Mouse (Mus musculus) ovary, postnatal 14 days (tissue): Measurements from ENCODE around the gene Tmem131.
"Not testable (repeated sequence)": the region's sequence is repeated elsewhere in the genome, so short reads cannot be mapped to it uniquely, and the experiment has no call there.

Experiments used
- DNase-seq: peaks from one replicate; pipeline ENCODE4 v3.0.0; 2022; ENCODE audit warnings: low spot score

The Tmem131 gene

DNA sequence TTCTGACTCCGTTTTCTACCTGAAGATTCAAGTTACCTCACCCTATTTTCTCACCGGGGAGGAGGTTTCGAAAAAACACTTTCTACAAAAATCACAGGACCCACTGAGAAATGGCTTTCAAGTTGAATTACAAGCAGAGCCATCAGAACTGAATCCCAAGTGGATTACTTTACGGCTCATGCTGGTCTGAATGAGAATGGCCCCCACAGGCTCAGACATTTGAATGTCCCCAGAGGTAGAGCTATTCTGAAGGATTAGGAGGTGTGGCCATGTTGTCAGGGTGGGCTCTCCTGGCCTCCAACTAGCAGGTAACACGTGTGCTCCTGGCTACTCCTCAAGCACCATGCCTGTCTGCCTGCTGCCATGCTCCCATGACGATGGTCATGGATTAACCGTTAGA lies 109.4 kb downstream of the Tmem131 start:
- no peak for DNase-seq

DNA sequence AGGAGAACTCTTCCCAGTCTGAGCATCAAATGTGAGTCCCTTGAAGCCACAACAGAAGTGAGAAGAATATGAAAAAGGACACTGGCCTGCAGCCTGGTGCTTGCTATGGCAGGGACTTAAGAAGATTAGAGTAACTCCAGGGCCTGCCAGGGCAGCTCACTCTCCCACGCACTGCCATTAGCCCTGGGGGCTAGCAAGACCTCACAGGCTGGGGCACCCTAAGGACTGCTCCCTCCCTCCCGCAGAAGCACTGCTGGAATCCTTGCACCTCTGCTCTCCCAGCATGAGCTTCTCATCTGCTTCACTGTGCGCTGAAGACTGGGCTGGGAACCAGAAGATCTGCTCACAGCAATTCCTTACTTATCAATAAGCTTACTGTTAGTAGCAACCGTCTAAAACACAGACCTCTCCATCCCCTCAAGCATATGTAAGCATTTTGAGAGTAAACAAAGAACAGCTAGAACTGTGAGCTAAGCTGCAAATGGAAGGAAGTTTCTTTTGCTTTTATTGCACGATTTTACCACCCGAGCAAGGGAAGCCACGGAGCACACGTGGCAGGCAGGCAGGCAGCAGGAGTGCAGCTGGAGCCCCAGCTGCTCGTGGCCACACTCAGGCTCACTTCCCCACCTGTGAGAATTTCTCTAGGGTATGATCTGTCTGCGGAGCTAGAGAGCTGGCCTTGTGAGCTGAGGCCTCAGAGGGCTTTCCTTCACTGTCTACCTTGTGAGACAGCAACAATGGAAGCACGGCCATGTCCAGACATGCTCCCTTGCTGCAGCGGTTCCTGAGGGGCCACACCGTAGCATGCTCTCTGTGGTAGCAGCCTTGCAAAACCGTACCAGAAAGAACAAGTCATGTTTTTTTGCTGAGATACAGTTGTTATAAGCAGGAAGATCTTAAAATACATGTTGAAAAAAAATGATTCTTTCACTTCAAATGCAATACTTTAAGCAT lies 112.3 kb downstream of the Tmem131 start:
- no peak for DNase-seq

DNA sequence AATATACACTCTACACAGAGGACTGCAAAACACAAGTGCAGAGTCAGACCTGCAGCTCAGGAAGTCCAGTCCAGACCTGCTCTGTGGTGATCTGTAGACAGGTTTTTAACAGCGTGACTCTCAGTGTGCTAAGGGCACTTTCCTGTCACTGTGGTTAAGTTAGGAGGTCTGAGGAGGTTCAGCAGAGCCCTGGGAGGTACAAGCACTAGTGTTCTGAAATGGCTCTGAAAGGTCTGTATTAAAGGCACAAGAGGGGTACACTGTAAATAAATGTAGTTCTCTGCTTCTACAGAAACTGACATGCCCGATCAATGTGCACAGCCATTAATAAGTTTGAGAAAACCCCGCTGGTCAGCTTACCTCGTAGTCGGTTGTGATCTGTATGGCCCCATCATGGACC lies 119.1 kb downstream of the Tmem131 start:
- no peak for DNase-seq

DNA sequence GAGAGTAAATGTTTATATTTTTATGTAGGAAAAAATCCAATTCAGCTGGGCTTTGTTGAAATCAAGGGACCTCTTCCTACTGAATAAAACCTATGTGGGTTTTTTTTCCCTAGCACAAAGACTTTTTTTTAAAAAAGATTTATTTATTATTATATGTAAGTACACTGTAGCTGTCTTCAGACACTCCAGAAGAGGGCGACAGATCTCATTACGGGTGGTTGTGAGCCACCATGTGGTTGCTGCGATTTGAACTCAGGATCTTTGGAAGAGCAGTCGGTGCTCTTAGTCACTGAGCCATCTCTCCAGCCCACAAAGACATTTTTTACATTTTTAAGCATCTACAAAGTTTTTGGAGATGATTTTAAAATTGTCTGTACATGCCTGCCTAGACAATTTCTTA lies 121.5 kb downstream of the Tmem131 start:
- DNase-seq, result not testable (repeated sequence)

DNA sequence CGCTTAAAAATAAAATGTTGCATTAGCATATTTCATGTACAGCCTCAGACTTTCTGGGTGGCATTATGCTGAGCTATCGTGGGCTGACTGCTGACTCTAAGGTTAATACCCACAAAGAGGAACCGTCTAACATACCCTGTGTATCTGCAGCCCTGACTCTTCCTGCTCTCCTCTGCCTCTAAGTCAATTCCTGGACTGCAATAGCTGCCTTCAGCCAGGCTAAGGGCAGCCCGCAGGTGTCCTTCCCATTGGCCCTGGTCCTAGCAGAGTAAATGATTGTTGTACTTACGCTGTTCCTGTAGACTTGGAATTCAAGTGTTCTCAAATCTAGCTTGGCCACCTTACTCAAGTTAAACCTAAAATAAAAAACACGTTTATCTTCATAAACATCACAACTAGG lies 128.3 kb downstream of the Tmem131 start:
- DNase-seq, result no peak

DNA sequence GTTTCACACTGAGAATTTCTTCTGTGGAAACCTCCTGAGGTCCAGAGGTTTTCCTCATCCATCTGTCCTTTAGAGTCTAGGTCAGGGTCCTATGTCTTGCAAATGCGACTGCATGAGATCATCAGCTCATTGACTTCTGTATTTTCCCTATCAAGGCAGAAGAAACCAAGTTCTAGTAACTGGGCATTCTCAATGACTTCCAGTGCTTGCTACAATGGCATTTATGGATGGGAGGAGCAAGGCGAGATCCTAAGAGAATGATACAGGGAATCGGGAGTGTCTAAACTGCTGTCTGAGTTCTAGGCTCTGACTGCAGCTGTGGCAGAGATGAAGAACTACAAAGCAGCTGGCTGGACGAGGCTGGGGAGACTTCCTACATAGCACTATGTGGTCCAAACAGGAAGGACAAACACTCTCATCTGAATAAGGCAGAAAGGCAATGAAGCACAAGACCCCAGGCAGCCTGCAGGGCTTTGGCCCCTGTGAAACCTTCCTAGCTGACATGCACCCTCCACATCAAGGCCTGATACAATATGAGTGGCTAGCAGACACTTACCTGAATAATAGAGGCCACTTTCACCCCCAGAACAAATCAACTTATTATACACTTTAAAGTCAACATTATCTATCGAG lies 129.1 kb downstream of the Tmem131 start:
- no peak for DNase-seq

DNA sequence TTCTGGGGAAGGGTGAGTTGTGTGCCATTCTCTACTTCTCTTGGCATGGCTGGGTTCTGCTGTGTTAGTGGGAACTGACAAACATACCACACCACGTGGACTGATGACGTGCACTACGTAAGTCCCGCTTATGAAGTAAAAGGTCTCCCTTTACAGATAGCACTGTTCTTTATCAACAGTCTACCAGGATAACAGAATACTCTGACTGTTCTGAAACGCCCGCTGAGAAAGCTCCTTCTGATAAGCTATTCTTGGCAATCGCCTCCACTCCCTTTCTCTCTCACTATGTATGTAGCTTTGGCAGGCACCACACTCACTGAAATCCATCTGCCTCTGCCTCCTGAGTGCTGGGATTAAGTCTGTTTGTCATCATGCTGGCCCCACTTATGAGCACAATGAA lies 130.1 kb downstream of the Tmem131 start:
- no peak for DNase-seq

DNA sequence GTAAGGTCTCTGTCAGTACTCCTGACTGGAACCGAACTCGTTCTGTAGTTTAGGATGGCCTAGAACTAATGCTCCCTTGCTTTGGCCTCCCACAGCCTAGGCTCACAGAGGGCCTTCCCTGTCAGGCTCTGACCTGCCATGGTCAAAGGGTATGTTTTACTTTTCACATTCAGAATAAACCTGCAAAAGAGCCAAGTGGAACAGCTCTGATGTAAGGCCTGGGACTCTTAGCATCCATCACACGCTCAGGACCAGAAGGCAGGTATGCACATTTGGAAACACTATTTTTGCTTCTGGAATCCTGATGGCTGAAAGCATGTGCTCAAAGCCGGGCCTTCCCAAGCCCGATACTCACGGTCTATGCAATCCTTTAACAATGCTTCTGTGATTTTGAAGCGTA lies 131.7 kb downstream of the Tmem131 start:
- DNase-seq, result no peak

DNA sequence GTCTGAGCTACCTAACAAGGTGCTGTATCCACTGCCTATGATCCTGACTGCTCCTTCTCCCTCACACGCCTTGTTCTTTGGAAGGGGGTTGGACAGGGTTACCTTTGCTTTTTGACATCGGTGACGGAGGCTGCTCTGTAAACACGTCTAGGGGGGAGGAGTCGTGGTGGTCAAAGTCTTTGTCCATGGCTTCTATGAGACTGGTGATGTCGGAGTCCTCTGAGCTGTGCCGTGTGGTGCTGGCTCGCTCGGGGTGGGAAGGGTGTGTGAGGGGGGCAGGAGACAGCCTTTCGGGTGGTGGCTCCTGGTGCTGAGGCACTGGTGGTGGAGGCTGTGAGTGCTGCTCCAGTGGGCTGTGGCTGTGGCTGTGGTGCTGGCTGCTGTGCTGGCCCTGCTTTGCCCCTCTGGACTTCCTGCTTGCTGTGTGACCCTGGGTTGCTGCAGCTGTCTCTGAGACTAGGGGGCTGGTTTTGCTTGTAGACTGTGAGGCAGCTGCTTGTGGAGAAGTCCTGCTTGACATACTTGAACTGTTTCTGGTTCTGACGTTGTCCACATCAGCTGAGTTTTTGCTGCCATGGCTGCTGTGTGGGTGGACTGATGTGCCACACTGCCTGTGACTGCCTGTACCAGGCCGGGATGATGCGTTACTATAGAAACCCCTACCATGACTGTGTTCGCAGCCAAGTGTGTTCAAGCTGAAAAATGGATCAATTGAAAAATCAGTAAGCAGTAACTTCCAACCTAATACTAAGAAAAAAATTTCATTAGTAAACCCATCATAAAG lies 135.5 kb downstream of the Tmem131 start:
- no peak for DNase-seq

DNA sequence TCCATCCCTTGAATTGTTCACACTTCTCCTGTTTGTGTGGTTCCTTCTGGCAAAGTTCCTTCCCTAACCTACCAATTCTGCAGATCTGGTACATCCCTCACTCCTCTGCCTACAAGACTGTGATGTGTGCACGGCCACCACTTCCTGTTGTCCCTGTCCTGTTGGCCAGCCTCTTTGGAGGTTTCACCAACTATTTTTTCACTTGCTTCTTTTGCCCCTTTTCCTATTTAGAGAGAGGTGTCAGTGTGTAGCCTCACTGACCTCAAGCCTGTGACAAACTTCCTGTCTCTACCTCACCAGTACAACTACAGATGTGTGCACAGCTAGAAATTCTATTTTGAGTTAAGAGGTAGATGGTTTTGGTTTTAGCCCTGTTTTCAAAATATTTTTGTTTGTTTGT lies 136.4 kb downstream of the Tmem131 start:
- DNase-seq, result no peak

DNA sequence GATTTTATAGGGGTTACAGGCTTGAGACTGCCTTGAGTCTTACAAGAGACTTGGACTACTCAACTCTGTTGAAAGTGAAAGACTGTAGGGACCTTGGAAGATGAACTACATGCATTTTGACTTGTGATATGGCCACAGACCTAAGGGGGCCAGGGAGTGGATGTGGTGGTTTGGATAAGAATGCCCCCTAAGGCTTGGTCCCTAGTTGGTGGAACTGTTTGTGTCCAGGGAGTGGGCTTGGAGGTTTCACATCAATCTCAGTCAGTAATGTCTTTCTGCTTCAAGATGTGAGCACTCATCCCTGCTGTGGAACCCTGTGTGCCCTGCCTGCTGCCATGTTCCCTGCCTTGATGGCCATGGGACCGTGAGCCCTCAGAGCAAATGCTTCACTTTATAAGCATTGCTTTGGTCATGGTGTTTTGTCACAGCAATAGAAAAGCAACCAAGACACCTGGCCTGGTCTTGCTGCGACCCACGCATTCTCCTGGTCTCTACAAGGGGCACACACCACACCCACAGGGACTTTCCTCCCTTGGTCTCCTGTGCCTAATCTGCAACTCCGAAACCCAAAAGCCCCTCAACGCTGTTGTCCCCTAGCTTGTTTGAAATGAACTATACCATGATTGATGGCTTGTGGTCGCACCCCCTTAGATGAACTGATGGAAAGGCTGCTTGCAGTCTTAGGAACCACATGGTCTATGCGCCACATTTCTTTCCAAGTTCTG lies 137.1 kb downstream of the Tmem131 start:
- DNase-seq, result no peak

DNA sequence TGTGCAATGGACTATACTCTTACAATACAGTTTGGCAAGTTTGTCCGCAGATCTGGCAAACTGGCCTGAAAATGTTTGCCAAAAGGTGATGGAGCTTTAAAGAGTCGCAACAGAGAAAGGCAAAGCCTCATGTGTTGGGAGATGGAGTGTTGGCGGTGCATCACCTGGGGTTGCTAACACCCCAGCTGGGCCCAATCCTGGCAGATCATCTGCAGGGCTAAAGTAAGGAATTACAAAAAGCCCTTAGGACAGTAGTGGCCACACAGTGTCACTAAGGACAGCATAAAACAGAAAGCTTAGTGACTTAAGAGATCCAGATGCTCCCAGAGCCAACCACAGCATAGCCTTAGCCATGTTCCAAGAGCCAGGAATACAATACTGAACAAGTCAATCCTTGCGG lies 138.6 kb downstream of the Tmem131 start:
- no peak for DNase-seq

DNA sequence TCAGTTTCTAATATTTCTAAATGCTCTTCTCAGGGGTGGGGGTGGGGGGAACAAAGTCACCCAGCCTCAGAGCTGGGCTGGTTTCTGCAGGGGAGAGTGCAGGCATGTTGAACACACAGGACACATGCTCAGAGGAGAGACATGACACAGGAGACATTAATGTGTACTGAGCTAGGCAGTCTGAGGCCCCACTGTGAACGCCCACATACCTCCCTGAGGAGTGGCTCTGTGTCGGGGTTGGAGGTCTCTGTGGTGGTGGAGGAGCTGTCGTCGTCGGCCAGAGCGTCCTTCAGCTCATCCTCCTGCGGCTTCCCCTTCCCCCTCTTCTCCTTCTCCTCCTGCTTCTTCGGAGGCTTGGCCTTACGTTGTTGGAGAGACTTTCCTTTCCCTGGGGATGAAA lies 139.2 kb downstream of the Tmem131 start:
- DNase-seq, result no peak

DNA sequence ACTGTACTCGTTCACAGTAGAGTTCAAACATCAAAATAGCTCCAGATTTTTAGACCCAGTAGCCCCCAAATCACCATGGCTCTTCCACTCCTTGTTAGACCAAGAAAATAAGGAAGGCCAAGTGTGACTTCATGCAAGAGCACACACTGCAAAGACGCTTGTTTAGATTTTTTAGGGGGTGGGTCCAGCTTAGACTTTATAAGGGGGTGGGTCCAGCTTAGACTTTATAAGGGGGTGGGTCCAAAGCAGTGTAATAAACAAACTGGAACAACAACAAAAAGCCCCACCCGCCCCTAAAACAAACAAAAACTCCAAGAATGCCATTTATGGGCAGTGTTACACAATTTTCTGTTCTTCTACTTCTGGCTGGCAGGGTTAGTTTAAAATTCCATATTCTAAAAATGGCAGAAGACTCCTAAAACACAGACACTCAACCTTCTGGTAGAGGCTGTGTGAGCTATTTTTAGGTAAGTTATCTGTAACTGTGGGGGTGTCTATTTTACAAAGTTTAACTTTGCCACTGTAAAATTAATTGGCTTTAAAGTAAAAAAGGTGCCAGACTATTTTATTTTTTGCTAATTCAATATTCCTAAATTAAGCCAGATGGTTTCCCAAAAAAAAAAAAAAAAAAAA lies 143.0 kb downstream of the Tmem131 start:
- no peak for DNase-seq

DNA sequence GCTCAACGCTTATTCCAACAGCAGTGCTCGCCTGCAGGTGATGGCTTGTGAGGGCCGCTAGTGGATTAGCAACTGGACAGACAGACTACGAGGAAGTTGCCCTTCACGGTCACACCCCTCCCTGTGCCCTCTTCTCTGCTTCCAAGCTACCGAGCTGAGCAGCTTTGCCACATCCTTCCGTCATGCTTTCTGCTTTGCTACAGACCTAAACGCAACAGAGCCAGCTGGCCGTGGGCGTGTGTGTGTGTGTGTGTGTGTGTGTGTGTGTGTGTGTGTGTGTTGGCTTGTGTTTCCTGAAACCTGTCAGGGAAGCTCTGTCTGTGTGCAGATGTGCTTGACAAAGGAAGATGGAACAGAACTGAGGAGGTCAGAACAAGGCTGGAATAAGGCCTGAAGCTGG lies 146.0 kb downstream of the Tmem131 start:
- DNase-seq, result no peak

DNA sequence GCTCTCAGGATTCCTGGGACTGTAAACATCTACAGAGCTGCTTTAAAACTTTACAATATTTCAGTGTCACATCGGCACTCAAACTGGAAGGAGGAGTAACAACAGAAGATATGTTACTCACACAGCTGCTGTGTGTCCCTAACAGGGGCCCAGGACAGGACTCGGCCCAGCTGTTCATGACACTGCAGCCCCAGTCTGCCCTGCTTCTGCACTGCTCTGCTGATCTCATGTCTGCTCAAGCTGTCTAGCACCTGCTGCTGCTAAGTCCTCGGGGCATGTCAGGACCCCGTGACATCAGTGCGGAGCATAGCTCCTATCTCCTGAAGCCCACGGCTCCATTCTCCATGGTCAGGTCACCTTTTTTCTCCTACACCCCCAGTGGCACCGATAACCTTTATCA lies 146.8 kb downstream of the Tmem131 start:
- DNase-seq, result no peak

DNA sequence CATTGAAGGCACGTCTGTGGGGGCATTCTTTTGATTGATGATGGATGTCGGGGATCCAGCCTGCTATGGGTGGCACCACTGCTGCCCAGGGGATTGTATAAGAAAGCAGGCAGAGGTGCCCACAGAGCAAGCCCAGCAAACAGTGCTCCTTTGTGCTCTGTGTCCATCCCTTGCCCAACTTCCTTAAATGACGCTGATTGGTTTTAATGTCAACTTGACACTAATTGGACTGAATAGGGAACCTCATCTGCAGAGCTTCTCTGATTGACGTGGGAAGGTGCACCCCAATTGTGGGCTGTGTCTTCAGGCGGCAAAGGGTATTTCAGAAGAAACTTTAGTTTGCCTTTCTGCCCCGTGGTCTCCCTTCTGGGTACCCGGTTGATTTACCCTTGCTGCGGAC lies 154.1 kb downstream of the Tmem131 start:
- DNase-seq, result no peak

DNA sequence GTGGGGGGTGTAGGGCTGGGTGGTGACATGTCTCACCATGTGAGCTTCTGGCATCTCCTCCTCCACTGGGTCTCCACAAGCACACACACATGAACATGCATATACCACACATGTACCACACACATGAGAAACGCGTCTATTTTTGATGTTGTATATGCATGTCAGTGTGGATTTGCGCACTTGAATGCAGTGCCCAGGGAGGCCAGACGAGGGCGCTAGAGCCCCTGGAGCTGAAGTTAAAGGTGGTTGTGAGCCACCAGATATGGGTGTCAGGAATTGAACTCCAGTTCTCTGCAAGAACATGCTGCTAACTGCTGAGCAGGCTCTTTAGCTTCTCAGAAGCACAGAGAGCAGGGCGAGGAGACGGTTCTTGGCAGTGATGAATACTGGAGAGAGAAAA lies 157.1 kb downstream of the Tmem131 start:
- DNase-seq, result no peak

DNA sequence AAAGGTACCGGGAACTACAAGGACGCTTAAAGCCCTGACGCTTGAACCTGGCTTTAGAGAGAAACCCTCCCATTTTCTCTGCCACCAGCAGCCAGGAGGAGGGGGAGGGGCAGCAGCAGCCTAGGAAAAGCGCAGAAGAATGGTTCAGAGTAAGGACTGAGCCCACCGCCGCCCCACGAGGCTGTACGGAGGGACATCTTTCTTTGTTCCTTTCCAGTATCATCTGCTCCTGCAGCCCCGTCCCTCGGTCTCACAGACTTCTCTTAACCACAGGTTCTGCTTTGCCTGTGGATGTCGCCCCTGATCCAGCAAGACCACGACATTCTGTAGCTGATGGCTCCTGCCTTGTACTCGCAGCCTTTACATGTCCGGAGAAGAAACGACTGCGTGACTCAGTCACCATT lies 158.2 kb downstream of the Tmem131 start:
- DNase-seq, result no peak

DNA sequence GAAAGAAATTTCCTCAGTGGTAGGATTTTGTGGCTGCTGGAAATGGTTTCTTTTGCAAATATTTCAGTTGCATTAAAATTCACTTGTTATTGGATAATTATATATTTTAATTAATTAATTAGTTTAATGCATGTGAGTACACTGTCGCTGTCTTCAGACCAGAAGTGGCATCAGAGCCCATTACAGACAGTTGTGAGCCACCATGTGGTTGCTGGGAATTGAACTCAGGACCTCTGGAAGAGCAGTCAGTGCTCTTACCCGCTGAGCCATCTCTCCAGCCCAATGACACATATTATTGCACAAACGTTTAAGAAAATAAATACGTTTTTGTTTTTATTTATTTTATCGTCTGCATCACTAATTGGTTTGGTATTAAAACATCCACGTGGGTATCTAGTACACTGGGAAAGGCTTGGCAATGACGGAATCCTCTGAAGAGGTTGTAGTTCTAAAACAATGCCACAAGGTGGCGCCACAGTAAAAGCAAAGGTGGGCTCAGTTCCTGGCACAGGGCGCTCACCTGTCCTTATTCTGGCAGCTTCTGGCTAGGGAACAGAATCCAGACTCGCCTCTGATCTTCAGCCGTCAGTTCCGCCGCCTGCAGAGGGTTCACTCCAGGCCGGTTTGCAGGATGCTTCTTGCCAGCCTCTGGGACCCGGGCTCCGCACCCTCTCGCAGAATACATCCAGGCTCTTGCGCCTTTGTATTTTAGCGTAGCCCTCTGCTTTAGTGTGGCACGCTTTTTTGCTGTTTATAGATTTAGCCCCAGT lies 158.9 kb downstream of the Tmem131 start:
- peak; percentile 78 for DNase-seq

DNA sequence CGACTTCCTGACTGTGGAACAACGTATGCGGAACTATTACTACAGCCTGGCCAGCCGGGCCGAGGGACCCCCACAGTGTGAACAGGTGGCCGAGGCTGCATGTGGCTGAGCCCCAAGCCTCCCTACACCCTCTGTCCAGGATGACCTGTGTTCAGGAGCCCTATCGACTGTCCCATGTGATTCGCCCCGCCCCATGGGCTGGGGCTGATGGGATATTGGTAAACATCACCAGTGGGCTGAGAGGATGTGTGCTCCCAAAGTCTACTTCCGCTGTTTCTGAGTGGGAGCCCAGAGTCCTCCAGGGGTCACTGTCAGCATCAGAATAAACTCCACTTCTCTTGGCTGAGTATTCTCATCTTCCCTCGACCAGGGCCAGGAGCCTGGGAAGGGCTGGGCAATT lies 161.0 kb downstream of the Tmem131 start:
- no peak for DNase-seq
